Mouse (Mus musculus) E14TG2a.4 (cell line): ENCODE results near the gene Fgfrl1.

Source experiments
- H3K27me3 ChIP-seq: 2 replicates; pipeline ENCODE4 v1.6.1; 2014; ENCODE audit warnings: low read length, control low read depth; ENCODE audit not compliant: insufficient read depth
- H3K36me3 ChIP-seq: 2 replicates; pipeline ENCODE4 v1.6.1; 2014; ENCODE audit warnings: low read length, control low read depth; ENCODE audit not compliant: insufficient read depth
- H3K4me1 ChIP-seq: replicated peaks from 2 replicates; pipeline ENCODE4 v1.6.1; 2014; ENCODE audit warnings: low read depth, low read length, control low read depth
- H3K4me3 ChIP-seq: replicated peaks from 2 replicates; pipeline ENCODE4 v1.5.1; 2014; ENCODE audit warnings: mild to moderate bottlenecking, low read length
- H3K9me3 ChIP-seq: 2 replicates; pipeline ENCODE4 v1.6.1; 2014; ENCODE audit warnings: low read length, control low read depth
- CTCF ChIP-seq: conservative IDR thresholded peaks from 2 replicates; pipeline ENCODE4 v1.5.1; 2014; ENCODE audit warnings: low read length
- NANOG ChIP-seq: IDR thresholded peaks from 2 replicates; pipeline ENCODE4 v1.6.1; 2014; ENCODE audit warnings: borderline replicate concordance, low read length, mixed read lengths
- POU5F1 ChIP-seq: IDR thresholded peaks from 2 replicates; pipeline ENCODE4 v1.6.1; 2014; ENCODE audit warnings: low read length, borderline replicate concordance

Fgfrl1 gene

DNA sequence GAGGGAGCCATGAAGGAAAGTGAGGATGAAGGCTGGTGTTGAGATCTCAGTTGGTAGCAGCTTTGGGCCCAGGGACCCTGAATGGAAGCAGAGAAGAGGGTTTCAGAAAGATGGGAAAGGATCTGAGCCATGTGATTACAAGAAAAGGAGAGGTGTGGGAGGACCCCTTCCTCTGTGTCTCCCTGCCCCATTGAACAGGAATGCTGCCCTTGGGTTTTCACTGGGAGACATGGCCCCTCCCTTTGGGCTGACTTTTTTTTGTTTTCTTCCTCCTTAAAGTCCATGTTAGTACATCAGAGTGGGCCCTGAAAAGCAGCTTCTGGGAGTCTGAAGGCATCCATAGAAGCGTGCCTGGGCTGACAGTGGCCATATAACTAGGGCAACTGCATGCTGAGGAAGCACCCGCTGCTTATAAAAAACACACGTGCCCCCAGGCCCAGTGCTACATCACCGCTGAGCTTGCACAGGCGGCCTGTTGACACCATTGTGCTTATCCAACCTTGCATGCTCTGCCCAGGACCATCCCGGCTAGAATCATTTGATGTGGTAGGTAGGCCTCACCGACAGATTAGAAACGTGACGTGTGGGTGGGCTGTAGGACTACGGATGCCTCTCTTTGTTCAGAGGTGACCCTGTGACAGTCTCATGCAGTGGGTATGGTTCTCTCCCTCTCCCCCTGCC lies 9.3 kb downstream of the Fgfrl1 start:
- TF ChIP-seq NANOG (no peak), CTCF (no peak)
- Histone ChIP-seq H3K36me3 (peaks cover 19% of the 10 kb centered on the region), H3K9me3 (no peaks in the 10 kb centered on the region), H3K27me3 (peaks cover 11% of the 10 kb centered on the region), H3K4me3 (no peak overlapping the region), H3K4me1 (peaks cover 35% of the 10 kb centered on the region)

DNA sequence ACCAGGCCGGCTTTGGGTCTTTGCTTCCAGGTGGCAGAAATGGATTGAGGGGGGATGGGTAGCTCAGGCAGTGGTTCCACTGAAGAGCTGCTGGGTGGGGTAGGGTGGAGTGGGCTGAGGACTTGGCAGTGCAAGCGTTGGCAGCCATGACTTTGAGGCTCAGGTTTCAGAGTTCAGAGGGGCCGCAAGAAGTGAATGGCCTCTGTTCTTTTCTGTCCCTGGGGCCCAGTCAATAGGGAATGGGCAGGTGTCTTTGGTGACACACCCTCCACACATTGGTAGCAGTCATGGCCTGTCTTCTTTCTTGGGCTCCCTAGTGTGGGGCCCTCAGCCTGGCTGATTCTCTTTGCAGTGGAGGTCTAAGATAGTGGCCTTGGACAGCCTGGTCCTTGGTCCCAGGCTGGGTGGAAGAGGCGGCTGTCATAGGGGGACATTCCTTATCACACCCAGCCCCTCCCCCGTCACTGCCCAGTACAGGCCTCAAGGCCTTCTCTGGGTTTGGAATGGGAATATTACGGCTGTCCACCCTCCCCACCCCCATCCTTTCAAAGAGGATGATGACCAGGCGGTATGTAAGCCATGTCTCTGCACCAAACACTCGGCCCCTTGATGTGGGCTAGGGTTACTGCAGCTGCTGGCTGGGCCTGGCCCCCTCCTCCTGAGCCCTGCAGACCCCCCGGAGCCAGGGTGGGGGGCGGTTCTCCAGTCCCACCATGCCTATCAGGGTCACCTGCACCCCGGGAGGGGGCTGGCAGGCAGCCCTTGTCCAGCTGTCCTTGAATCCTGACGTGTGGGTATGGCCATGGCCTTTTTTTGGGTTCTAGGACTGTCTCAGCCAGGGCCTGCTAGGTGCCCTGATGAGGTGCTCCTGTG lies 11.8 kb downstream of the Fgfrl1 start:
- H3K36me3 ChIP-seq, result peaks cover 20% of the 10 kb centered on the region
- H3K4me3 ChIP-seq, result 0 out of 2 replicates have a peak overlapping the region, but pooled peaks have one; percentile 7
- TF ChIP-seq POU5F1 (no peak), CTCF (no peak)
- H3K4me1 ChIP-seq, result peaks cover 25% of the 10 kb centered on the region
- H3K27me3 ChIP-seq, result no peaks in the 10 kb centered on the region
- H3K9me3 ChIP-seq, result no peaks in the 10 kb centered on the region

DNA sequence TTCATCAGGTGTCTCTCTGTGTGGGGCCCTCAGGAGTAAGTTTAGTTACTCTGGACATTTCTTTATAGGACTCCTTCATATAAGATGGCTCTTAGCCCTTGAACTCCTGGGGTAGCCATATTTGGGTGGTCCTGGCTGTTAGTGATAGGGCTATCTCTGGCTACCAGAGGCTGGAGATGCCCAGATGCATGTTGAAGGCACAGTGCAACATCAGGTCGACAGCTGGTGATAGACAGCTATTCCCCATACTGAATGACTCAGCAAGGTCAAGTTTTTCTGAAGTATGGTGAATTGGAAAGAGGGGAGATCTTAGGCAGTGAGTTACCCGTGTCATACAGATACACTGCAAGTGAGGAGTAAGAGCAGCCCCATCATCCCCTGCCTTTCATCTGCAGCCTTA lies 15.6 kb downstream of the Fgfrl1 start:
- Histone ChIP-seq H3K4me3 (no peak overlapping the region), H3K9me3 (no peaks in the 10 kb centered on the region), H3K27me3 (no peaks in the 10 kb centered on the region), H3K4me1 (peaks cover 10% of the 10 kb centered on the region), H3K36me3 (peaks cover 20% of the 10 kb centered on the region)
- TF ChIP-seq CTCF (no peak), NANOG (no peak), POU5F1 (no peak)

DNA sequence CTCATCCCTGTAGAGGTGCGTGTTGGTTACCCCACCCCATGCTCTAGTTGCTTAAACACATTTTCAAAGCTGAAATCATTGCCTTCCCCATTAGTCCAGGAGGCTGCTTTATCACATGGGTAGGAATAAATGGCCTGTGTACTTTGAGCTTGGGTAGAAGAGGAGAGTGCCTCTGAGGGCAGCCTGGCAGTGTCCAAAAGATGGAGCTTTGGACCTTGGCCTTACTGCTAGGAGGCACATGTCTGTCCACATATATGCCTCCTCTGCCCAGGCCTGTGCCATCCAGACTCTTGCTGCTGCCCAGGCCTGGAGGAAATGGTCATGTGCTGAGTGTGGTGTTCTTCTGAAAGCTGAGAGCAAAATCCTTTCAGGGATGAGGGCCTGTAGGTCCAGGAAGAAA lies 16.2 kb downstream of the Fgfrl1 start:
- no peak overlapping the region for H3K4me3 ChIP-seq
- peaks cover 6% of the 10 kb centered on the region for H3K4me1 ChIP-seq
- H3K36me3 ChIP-seq, result peaks cover 20% of the 10 kb centered on the region
- H3K27me3 ChIP-seq, result no peaks in the 10 kb centered on the region
- H3K9me3 ChIP-seq, result 0 out of 2 replicates have a peak, but pooled peaks cover under 1% of the 10 kb centered on the region
- TF ChIP-seq POU5F1 (no peak), NANOG (no peak), CTCF (no peak)

DNA sequence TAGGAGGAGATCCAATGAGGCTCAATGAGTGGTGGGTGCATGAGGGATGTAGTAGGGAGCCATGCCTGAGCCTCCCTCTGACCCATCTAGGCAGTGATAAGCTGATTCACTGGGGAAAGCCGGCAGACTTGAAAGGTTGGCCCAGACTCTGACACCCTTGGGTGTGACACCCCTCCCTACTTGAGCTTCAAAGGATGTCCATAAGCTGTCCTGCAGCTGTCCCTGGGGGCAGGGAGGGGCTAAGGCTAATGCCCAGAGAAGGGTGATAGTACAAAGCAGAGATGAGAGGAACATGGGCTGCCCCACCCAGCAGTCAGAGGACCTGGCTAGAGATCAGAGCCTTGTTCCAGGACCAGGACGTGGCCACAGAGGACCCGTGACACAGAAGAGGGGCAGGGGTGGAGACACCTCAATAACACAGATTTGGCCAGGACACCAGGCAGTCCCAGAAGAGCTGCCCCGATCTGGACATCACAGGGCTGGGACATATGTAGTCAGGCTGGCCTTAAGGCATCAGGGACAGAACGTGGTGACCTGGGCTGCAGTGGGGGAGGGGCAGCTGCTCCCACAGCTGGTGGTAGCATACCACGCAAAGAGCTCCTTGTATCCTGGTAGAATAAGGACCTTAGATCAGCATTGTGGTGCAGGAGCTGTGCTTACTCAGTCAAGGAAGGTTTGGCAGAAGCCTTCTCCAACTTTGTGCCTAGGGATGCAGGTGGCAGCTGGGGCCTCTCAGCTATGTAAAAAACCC lies 17.0 kb downstream of the Fgfrl1 start:
- Histone ChIP-seq H3K9me3 (0 out of 2 replicates have a peak, but pooled peaks cover 4% of the 10 kb centered on the region), H3K4me3 (no peak overlapping the region), H3K27me3 (no peaks in the 10 kb centered on the region; the same call in 1 of the 2 replicates), H3K36me3 (peaks cover 20% of the 10 kb centered on the region), H3K4me1 (no peaks in the 10 kb centered on the region)
- TF ChIP-seq POU5F1 (no peak), NANOG (no peak), CTCF (no peak)

DNA sequence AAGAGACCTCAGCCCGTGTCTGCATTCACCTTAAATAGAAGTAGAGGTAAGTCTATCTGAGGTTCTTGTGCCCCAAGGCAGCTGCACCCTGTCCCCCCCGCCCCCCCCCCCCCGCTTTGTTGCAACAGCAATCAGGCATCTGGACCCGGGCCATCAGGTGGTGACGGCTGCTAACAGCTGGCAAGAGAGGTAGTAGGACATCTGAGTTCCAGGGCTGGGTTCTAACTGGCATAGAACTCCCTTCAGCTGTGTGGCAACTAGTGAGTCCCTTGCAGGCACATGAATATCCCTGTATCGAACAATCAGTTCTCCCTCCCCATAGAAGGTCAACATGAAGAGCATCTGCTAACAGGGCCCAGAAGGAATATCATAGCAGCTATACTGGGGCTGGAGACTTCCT lies 19.8 kb downstream of the Fgfrl1 start:
- no peaks in the 10 kb centered on the region for H3K36me3 ChIP-seq
- H3K4me3 ChIP-seq, result no peak overlapping the region
- H3K4me1 ChIP-seq, result no peaks in the 10 kb centered on the region
- H3K9me3 ChIP-seq, result 0 out of 2 replicates have a peak, but pooled peaks cover 4% of the 10 kb centered on the region
- H3K27me3 ChIP-seq, result peaks cover 10% of the 10 kb centered on the region
- TF ChIP-seq POU5F1 (no peak), CTCF (no peak), NANOG (no peak)

DNA sequence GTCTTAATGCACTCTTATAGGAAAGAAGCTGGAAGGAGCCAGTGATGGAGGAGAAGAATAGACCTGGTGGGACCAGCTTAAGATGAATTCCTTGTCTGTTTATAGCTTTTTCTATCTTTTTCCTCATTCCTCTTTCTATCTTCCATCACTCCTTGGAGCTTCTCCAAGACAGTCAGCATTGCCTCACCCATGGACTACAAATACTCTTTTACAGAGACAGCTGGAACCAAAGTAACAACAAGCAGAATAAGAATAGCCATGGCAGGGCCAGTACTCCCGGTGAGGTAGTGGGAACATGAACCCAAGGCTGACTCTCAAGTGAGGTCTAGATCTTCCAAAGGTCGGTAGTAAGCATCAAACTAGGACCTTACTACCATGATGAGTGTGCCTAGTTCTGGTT lies 20.9 kb downstream of the Fgfrl1 start:
- H3K4me3 ChIP-seq, result no peak overlapping the region
- no peak for TF ChIP-seq CTCF
- TF ChIP-seq POU5F1, result no peak
- no peak for TF ChIP-seq NANOG
- peaks cover 12% of the 10 kb centered on the region for H3K27me3 ChIP-seq
- H3K36me3 ChIP-seq, result no peaks in the 10 kb centered on the region
- 0 out of 2 replicates have a peak, but pooled peaks cover 4% of the 10 kb centered on the region for H3K9me3 ChIP-seq
- no peaks in the 10 kb centered on the region for H3K4me1 ChIP-seq

DNA sequence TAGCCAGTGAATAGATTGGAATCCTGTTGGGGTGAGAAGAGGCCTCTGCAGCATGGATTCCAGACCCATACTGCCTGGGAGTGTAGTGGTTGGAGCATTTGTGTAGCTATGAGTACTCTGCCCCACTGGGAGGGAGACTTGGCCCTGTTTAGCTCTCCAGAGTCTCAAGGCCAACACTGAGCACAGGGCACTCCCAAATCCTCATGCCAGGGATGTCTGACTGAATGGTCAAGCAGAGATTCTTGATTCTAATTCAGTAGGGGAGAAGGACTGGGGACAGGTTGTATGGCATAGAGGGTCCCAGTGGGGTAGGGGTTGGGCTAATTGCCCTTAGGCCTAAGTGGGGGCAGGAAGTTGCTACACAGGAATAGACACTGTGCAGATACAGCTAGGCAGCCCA lies 21.5 kb downstream of the Fgfrl1 start:
- H3K4me3 ChIP-seq, result no peak overlapping the region
- H3K27me3 ChIP-seq, result peaks cover 15% of the 10 kb centered on the region
- no peaks in the 10 kb centered on the region for H3K4me1 ChIP-seq
- no peaks in the 10 kb centered on the region for H3K36me3 ChIP-seq
- 0 out of 2 replicates have a peak, but pooled peaks cover 4% of the 10 kb centered on the region for H3K9me3 ChIP-seq
- TF ChIP-seq CTCF, result no peak
- TF ChIP-seq NANOG, result no peak
